Mouse (Mus musculus) C2C12 (cell line): ENCODE measurements around the gene Syngr4.

Source experiments
- CTCF ChIP-seq: IDR thresholded peaks from one replicate; pipeline ENCODE4 v1.5.1; 2011; ENCODE audit not compliant: control insufficient read depth, insufficient read depth, insufficient read length
- MAX ChIP-seq: IDR thresholded peaks from one replicate; pipeline ENCODE4 v1.6.1; 2011; ENCODE audit warnings: mild to moderate bottlenecking, control low read depth
- MYOG ChIP-seq: IDR thresholded peaks from one replicate; pipeline ENCODE4 v1.6.1; 2011; ENCODE audit not compliant: control insufficient read depth, insufficient read length; ENCODE audit errors: extremely low read depth
- USF1 ChIP-seq: IDR thresholded peaks from one replicate; pipeline ENCODE4 v1.6.1; 2011; ENCODE audit warnings: low read depth, mild to moderate bottlenecking, control low read depth, moderate library complexity

DNA sequence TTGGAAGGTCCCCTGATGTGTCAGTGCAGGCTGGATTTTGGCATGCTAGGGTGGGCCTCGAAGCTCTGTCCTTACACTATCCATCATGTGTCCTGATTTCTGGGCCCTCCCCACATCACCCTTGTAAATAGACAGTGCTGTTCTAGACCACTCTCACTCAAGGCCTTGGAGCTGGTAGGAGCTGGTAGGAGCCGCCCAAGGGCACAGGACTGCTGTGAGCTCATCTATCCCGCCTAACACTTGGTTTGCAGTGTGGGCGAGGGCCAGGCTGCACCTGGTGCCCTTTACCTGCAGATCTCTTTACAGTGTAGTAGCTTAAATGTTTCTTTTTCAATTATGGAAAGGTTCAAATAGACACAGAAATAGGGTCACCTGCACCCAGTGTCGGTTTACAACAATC is 18.5 kb upstream of the Syngr4 start:
- TF ChIP-seq CTCF (no peak), USF1 (no peak), MAX (no peak), MYOG (no peak)
